Mouse (Mus musculus) ES-Bruce4 (cell line): ENCODE data around the gene Matk.

Source experiments
- CTCF ChIP-seq: IDR thresholded peaks from one replicate; pipeline ENCODE4 v1.8.1; 2011; ENCODE audit warnings: low read depth, low read length
- POLR2A ChIP-seq: IDR thresholded peaks from one replicate; pipeline ENCODE4 v1.8.1; 2011; ENCODE audit warnings: low read length; ENCODE audit not compliant: insufficient read depth

DNA sequence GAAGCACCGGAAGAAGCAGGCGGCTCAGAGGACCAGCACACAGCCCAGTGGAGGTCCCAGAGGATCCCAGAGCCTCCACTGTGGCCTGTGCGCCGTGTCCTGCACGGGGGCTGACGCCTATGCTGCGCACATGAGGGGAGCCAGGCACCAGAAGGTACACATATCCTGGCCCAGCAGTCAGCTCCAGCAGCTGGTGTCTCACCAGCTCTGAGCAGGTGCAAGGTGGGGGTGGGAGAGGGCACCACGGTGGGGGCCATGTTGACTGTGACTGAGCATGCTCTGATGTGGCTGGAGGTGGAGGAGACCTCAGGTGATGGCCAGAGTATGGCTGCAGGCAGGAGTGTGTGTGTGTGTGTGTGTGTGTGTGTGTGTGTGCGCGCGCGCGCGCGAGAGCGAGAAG is 10.7 kb upstream of the Matk start:
- TF ChIP-seq CTCF (no peak), POLR2A (no peak)
